Mouse (Mus musculus) adrenal gland, postnatal 25 days (tissue): ENCODE data around the gene Rabepk. TPM values are rescaled to one million over a fixed set of nuclear protein-coding genes. Genes with fewer than 3 reads are reported as not detected.
"Not testable (repeated sequence)": the region's sequence is repeated elsewhere in the genome, so short reads cannot be mapped to it uniquely, and the experiment has no call there.

ENCODE experiments used
- DNase-seq: peaks from one replicate; pipeline ENCODE4 v3.0.0; 2021; ENCODE audit warnings: mixed read lengths
- total RNA-seq: library from RNA; stranded (reverse); gene quantifications from 2 replicates; pipeline ENCODE4 v1.2.3, GENCODE M21; 2021

The Rabepk gene
- total RNA-seq, 1 experiment from 2014 or later: 30.6 TPM

- no peak for DNase-seq
These were observed 4.5 kb upstream of the Rabepk start for GRCm38 (mm10) chr2:34804172-34804571.

DNA sequence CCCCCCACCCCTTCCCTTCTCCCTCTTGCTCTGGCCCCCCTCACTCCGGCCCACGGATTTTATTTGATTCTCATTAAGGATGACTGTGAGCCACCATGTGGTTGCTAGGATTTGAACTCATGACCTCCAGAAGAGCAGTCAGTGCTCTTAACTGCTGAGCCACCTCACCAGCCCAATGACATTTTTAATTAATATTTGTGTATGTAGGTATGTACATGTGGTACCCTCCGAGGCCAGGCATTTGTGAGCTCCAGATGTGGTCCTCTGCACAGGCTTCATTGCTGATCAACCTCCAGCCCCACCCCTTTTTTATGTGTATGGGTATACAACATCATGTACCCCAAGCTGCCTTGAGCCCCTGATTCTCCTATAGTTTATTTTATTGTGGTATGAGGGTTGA is 4.0 kb upstream of the Rabepk start:
- DNase-seq: no peak

DNA sequence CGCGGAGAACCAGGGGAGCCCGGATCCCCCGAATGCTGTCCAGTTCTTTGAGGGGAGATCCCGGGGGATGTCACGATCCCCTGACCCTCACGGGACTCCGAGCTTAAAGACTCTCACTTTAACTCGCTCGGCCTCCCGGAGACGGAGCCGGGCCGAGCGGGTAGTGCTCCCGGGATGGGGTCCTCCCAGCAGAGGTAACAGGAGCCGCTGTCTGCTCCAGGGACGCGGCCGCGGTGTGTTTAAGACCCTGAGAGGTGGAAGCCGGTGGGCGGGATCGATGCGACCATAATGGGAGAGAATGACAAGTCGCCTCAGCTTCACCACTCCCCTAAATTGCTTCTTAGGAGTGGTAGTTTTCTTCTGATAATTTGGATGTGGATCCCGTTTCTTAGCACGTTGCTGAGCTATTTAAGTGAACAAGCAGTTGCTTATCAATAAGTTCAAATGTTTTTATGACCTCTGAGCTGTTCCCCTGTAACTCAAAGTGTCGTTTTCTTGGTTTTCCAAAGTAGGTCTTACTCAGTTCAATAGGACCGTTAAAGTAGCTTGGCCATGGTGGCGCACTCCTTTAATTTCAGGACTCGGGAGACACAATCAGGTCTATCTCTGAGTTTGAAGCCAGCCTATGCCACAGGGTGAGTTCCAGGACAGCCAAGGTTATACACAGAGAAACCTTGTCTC is 3.0 kb upstream of the Rabepk start:
- peak; percentile 23 for DNase-seq

- peak; percentile 94 for DNase-seq
These were observed 2.1 kb upstream of the Rabepk start for GRCm38 (mm10) chr2:34801516-34802482.

DNA sequence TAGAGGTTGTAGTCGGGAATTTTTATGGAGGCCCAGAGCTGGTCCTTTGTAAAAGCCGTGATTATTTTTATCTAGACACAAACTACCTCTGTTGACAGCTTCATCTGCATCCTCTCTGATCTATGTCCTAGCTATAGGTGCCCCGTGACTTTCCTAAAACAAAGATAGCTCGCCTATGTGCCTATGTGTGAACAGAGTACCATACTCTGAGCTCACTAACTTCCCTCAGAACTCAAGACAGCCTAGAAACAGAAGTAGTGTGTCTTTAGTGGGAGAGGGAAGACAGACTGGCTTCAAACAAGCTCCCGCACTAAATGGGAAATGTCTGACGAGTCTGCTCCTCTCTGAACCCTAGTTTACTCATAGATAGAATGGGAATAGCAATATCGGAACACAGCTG is 659 bp upstream of the Rabepk start:
- DNase-seq: no peak

GRCm38 (mm10) chr2:34795426-34795825 is 4.3 kb downstream of the Rabepk start:
- DNase-seq: no peak

DNA sequence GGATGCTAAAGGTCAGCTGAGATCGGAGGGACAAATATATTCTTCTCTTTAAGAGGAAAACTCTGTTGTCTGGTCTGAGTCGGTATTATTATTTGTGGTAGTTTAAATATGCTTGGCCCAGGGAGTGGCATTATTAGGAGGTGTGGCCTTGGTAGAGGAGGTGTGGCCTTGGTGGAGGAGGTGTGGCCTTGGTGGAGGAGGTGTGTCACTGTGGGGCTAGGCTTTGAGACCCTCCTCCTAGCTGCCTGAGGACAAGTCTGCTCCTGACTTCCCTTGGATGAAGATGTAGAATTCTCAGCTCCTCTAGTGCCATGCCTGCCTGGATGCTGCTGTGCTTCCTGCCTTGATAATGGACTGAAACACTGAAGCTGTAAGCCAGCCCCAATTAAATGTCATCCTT is 5.2 kb downstream of the Rabepk start:
- DNase-seq: no peak

DNA sequence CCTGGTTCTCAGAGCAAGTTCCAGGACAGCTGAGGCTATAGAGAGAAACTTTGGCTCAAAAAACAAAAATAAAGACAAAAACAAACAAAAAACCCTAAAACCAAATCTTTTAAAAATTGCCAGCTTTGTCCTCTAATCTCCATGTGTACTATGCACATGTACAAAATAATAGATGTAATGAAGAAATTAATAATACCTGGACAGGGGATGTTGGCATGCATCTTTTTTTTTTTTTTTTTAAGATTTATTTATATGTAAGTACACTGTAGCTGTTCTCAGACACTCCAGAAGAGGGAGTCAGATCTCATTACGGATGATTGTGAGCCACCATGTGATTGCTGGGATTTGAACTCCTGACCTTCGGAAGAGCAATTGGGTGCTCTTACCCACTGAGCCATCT is 7.2 kb downstream of the Rabepk start:
- DNase-seq: not testable (repeated sequence)

- no peak for DNase-seq
These were observed 9.4 kb downstream of the Rabepk start for GRCm38 (mm10) chr2:34790282-34790681.

DNA sequence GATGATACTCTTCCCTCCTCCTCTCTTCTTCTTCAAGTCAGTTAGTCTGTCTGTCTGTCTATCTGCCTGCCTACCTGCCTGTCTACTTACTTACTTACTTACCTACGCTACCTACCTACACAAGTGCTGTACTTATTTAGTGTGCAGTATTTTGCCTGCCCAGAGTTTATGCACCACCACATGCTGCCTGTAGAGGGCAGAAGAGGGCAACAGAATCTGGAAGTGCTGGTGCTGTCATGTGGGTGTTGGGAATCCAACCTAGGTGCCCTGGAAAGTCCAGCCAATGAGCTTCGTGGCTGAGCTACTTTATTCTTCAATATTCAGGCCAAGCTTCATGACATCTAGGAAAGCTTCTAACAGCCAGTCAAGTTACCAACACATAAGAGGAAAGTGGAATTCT is 15.6 kb downstream of the Rabepk start:
- peak; percentile 38 for DNase-seq

DNA sequence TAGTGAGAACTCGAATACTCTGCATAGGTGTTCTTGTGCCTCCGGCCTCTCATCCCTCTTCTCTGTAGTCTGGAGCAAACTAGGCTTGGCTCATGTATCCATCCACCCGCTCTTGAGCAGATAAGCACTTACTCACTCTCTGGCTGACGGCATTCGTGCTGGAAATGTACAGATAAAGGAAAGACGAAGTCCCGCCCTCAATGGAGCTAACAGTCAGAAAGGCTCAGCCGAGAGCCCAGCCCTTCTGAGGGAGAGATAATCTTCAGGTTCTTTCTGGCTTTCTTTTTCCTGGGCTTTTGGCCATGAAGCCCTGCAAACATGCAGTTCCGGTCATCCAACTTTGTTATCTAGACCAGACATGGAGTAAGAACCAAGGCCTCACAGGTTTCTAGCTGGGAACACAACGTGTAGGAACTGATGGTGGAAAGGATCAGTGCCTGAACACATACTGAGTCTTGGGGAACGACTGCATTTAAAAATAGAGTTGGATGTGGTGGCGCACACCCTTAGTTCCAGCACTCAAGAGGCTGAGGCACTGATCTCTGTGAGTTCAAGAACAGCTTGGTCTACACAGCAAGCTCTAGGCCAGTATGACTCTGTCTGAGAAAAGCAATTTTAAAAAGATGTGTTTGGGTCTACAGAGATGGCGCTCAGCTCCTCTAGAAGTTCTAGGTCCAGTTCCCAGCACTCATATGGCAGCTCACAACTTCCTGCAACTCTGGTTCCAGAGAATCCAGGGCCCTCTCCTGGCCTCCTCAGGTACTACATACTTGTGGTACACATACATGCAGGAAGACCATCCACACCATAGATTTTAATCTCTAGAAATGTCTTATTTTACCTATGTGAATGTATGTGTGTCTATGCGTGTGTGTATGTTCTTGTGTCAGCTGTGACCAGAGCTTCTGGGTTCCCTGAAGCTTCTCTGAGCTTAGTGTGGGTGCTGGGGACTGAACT is 16.4 kb downstream of the Rabepk start:
- DNase-seq: no peak

- DNase-seq: no peak
These were observed 22.4 kb downstream of the Rabepk start for GRCm38 (mm10) chr2:34777237-34777868.

- DNase-seq: no peak
These were observed 25.2 kb downstream of the Rabepk start for GRCm38 (mm10) chr2:34774493-34774892.

- no peak for DNase-seq
These were observed 26.0 kb downstream of the Rabepk start for GRCm38 (mm10) chr2:34773673-34774072.

- peak; percentile 41 for DNase-seq
These were observed 27.2 kb downstream of the Rabepk start for GRCm38 (mm10) chr2:34772252-34773235.

DNA sequence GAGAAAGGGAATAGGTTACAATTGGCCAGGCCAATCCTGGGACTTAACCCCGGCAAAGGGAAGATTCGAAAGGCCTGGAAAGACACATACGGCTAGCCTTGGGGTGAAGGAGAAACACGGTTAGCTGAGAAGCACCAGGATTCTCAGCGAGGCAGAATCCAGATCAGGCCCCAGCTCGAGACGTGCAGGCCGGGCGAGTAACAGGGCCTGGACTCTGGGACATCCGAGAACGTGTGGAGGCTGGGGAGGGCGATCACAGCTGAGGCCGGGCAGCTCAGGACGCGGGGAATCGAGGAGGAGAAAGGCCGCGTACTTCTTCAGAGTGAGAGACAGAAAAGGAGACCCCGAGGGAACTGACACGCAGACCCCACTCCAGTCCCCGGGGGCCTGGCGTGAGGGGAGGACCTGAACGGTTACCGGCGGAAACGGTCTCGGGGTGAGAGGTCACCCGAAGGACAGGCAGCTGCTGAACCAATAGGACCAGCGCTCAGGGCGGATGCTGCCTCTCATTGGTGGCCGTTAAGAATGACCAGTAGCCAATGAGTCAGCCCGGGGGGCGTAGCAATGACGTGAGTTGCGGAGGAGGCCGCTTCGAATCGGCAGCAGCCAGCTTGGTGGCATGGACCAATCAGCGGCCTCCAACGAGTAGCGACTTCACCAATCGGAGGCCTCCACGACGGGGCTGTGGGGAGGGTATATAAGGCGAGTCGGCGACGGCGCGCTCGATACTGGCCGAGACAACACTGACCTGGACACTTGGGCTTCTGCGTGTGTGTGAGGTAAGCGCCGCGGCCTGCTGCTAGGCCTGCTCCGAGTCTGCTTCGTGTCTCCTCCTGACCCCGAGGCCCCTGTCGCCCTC is 28.1 kb downstream of the Rabepk start, which contains the start of gene Hspa5:
Gene Hspa5 (plus strand): TSS at position 603 of the 859 bp plus-strand sequence.
- DNase-seq: peak; percentile 98

DNA sequence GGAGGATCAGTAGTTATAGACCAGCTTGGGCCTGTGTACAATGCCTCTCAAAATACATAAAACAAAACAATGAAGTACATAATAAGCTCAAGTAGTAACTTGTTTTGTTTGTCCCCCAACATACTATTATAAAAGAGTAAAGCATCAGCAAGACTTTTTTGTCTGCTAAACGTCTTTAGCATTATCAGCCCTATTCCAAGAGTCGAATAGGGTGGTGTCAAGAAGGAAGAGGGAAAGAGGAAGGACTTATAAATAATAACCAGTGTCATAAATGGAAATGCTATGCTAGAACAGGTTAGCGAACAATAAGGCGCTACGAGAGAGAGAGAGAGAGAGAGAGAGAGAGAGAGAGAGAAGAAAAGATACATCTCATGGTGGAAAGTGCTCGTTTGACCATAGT is 28.8 kb downstream of the Rabepk start:
- DNase-seq: no peak

GRCm38 (mm10) chr2:34770049-34770448 is 29.7 kb downstream of the Rabepk start:
- no peak for DNase-seq

- no peak for DNase-seq
These were observed 34.9 kb downstream of the Rabepk start for GRCm38 (mm10) chr2:34764801-34765200.
